Mouse (Mus musculus): Measurements from ENCODE around the gene Kcns1.

DNA sequence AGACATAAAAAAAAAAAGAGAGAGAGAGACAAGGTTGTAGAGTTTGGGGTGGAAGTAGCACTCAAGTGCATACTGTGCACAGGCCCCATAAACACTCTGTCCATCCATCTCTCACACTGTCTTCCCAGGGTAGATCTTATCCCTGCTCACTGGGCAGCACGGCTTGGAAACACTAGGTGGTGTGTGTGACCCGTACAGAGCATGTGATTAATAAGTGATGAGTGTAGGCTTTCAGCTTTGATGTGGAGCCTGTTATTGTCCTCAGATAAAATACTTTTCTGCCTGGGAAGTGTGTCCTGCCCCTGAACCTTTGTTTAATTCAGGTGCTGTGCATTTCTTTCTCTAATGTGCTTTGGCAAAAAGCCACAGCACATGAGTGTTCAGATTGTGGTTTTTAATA, 34.5 kb downstream of the Kcns1 start:
- TF ChIP-seq POLR2A (IDR thresholded peaks at IDR 0.05; ENCODE audit: borderline replicate concordance, control insufficient read depth, low read depth, low read length) (no peak), CTCF (IDR thresholded peaks at IDR 0.05; ENCODE audit: control insufficient read depth, insufficient read depth, low read length) (no peak)
